Mouse (Mus musculus): ENCODE results near the gene Wdr62. TPM values are rescaled to one million over a fixed set of nuclear protein-coding genes. Genes with fewer than 3 reads are reported as not detected.
A peak's percentile ranks its signal among the peaks of the same experiment; 100 is the strongest.
"Not testable (repeated sequence)": the region's sequence is repeated elsewhere in the genome, so short reads cannot be mapped to it uniquely, and the experiment has no call there.

Gene Wdr62
- polyA plus RNA-seq, 2 experiments: 7.5 to 14.0 TPM

DNA sequence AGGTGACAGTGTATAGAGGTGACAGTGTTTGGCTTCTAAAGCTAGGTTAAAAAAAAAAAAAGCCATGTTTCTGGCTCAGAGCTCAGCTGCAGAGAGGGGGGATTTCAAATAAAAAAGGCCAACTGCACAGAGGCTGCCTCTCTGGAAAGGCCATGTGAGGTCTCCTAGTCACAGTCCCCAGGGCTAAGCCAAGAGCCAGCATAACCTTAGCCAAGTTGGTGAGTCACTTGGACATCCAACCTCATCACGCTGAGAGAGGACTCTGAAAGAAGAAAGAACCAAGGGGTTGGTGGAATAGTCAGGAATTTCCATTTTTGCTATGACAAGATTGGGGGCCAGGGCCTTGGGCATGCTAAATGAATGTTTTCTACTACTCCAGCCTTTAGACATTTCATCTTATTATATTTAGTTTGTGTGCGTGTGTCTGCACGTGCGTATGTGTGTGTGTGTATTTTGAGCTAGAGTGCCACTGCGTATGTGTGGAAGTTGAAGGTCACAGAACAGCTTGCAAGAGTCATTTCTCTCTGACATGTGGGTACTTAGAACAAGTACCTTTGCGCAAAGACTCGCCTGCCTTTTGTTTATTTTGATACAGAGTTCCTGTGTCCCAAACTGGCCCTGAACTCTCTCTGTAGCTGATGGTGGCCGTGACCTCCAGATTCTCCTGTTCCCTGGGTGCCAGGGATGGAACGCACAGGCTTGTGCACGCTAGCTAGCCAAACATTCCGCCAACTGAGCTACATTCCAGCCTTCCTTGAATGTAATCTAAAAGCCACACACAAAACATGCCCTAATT lies 77.1 kb downstream of the Wdr62 start:
- Histone ChIP-seq H3K9ac (replicated peaks) (no peak overlapping the region), H3K4me3 (ENCODE audit: insufficient read depth in 1 of 2, low read depth in 2 of 2, low read length in 2 of 2) (no peak overlapping the region), H3K4me1 (replicated peaks; ENCODE audit: control insufficient read depth in 2 of 2, insufficient read depth in 2 of 2, low read length in 1 of 2) (peaks cover 0 to 6% of the 10 kb centered on the region in 2 experiments; a peak in 2 of 4 replicates), H3K27me3 (ENCODE audit: control insufficient read depth, insufficient read depth, low read length) (no peaks in the 10 kb centered on the region), H3K4me2 (ENCODE audit: low read depth) (no peak overlapping the region), H3K9me3 (ENCODE audit: control insufficient read depth, low read length) (no peaks in the 10 kb centered on the region), H3K36me3 (replicated peaks; ENCODE audit: control insufficient read depth, insufficient read depth, low read depth) (no peaks in the 10 kb centered on the region), H3K27ac (no peak overlapping the region)
- TF ChIP-seq EP300 (IDR thresholded peaks at IDR 0.05; ENCODE audit: low read depth) (no peak), CTCF (IDR thresholded peaks at IDR 0.05; ENCODE audit: low read depth) (no peak)
- WGBS (ENCODE audit: insufficient replicate concordance): 73% methylated on average over 11 of the region's 11 CpGs
- DNase-seq (ENCODE audit: low read depth in 3 of 3, low spot score in 3 of 3): no peak
- ATAC-seq (ENCODE audit: insufficient read depth): no peak

- H3K4me1 ChIP-seq (replicated peaks; ENCODE audit: control insufficient read depth in 2 of 2, insufficient read depth in 2 of 2, low read length in 1 of 2): peaks cover 0 to 12% of the 10 kb centered on the region in 2 experiments; a peak in 2 of 4 replicates
- not testable (repeated sequence) for H3K9me3 ChIP-seq (ENCODE audit: control insufficient read depth, low read length); H3K4me3 ChIP-seq (ENCODE audit: insufficient read depth in 1 of 2, low read depth in 2 of 2, low read length in 2 of 2); H3K4me2 ChIP-seq (ENCODE audit: low read depth); H3K27ac ChIP-seq; H3K36me3 ChIP-seq (replicated peaks; ENCODE audit: control insufficient read depth, insufficient read depth, low read depth); H3K27me3 ChIP-seq (ENCODE audit: control insufficient read depth, insufficient read depth, low read length); ATAC-seq (ENCODE audit: insufficient read depth); H3K9ac ChIP-seq (replicated peaks); DNase-seq (ENCODE audit: low read depth in 3 of 3, low spot score in 3 of 3)
- 72% methylated on average over 5 of the region's 5 CpGs for WGBS (ENCODE audit: insufficient replicate concordance)
Observed at GRCm38 (mm10) chr7:30200661-30201060, 79.6 kb downstream of the Wdr62 start.

DNA sequence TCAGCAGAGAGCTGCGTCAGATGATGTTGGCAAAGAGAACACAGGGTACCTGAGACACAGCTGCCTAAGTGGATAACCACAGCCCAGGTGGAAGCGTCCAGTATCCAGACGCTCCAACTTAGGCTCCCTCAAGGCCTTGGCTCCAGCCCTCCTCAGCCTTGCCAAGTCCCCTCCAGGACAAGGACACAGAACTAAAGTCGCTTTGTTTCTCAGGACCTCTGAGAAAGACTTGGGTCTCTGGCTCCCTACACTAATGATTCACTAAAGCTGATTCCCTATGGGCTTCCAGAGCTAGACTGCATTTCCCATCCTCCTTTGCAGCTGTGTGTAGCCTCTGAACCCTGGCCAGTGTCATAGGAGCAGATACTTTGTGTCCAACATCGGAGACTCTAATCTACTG lies 80.0 kb downstream of the Wdr62 start:
- no peak for ATAC-seq (ENCODE audit: insufficient read depth)
- no peak overlapping the region for H3K4me2 ChIP-seq (ENCODE audit: low read depth)
- H3K27ac ChIP-seq: no peak overlapping the region
- DNase-seq (ENCODE audit: low read depth in 3 of 3, low spot score in 3 of 3): no peak
- no peak overlapping the region for H3K9ac ChIP-seq (replicated peaks)
- no peaks in the 10 kb centered on the region for H3K27me3 ChIP-seq (ENCODE audit: control insufficient read depth, insufficient read depth, low read length)
- peaks cover 2 to 16% of the 10 kb centered on the region in 2 experiments for H3K4me1 ChIP-seq (replicated peaks; ENCODE audit: control insufficient read depth in 2 of 2, insufficient read depth in 2 of 2, low read length in 1 of 2)
- no peak overlapping the region for H3K4me3 ChIP-seq (ENCODE audit: insufficient read depth in 1 of 2, low read depth in 2 of 2, low read length in 2 of 2)
- WGBS (ENCODE audit: insufficient replicate concordance): 71% methylated on average over 5 of the region's 5 CpGs
- H3K9me3 ChIP-seq (ENCODE audit: control insufficient read depth, low read length): no peaks in the 10 kb centered on the region
- no peaks in the 10 kb centered on the region for H3K36me3 ChIP-seq (replicated peaks; ENCODE audit: control insufficient read depth, insufficient read depth, low read depth)
- no peak for TF ChIP-seq EP300 (IDR thresholded peaks at IDR 0.05; ENCODE audit: low read depth)
- no peak for TF ChIP-seq CTCF (IDR thresholded peaks at IDR 0.05; ENCODE audit: low read depth)

- ATAC-seq (ENCODE audit: insufficient read depth) (no peak), DNase-seq (ENCODE audit: low read depth in 3 of 3, low spot score in 3 of 3) (no peak)
- Histone ChIP-seq H3K4me2 (ENCODE audit: low read depth) (no peak overlapping the region), H3K27me3 (ENCODE audit: control insufficient read depth, insufficient read depth, low read length) (no peaks in the 10 kb centered on the region), H3K9ac (replicated peaks) (no peak overlapping the region), H3K9me3 (ENCODE audit: control insufficient read depth, low read length) (no peaks in the 10 kb centered on the region), H3K27ac (no peak overlapping the region), H3K4me1 (replicated peaks; ENCODE audit: control insufficient read depth in 2 of 2, insufficient read depth in 2 of 2, low read length in 1 of 2) (peaks cover 3 to 15% of the 10 kb centered on the region in 2 experiments), H3K36me3 (replicated peaks; ENCODE audit: control insufficient read depth, insufficient read depth, low read depth) (no peaks in the 10 kb centered on the region), H3K4me3 (ENCODE audit: insufficient read depth in 1 of 2, low read depth in 2 of 2, low read length in 2 of 2) (no peak overlapping the region)
- WGBS (ENCODE audit: insufficient replicate concordance): 70% methylated on average over 18 of the region's 18 CpGs
- no peak for TF ChIP-seq CTCF (IDR thresholded peaks at IDR 0.05; ENCODE audit: low read depth)
- no peak for TF ChIP-seq EP300 (IDR thresholded peaks at IDR 0.05; ENCODE audit: low read depth)
Observed at GRCm38 (mm10) chr7:30199498-30200139, 80.6 kb downstream of the Wdr62 start.

DNA sequence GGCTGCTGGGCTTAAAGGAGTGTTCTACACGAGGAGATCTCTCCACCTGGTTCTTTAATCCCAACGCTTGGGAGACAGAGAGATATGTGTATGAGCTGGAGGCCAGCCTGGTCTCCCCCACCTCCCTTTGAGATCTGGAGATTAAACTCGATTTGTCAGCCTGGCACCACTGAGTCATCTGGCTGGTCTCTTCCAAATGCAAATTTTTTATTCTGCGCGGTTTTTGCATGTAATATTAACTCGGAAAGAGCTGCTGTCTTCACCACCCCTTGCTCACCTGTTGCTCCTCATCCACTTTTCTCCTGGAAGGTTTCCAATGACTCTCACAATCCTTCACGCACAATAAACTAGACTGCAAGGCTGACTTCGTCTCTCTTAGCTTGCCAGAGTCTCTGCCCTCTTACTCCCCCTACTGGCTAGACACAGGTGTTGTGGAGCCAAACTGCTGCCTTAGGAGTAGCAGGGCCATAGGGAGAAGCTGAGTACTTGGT lies 81.7 kb downstream of the Wdr62 start, which contains the start of gene Capns1:
Gene Capns1, minus strand, starts transcription at position 331 of the 491 bp plus-strand sequence.
- H3K36me3 ChIP-seq (replicated peaks; ENCODE audit: control insufficient read depth, insufficient read depth, low read depth): no peaks in the 10 kb centered on the region
- peaks cover 4 to 13% of the 10 kb centered on the region in 2 experiments for H3K4me1 ChIP-seq (replicated peaks; ENCODE audit: control insufficient read depth in 2 of 2, insufficient read depth in 2 of 2, low read length in 1 of 2)
- H3K27me3 ChIP-seq (ENCODE audit: control insufficient read depth, insufficient read depth, low read length): no peaks in the 10 kb centered on the region
- H3K9me3 ChIP-seq (ENCODE audit: control insufficient read depth, low read length): no peaks in the 10 kb centered on the region
- ATAC-seq (ENCODE audit: insufficient read depth) (no peak), DNase-seq (ENCODE audit: low read depth in 3 of 3, low spot score in 3 of 3) (peak; percentile 67 to 70 (median 67))
- no peak within 1 kb of the TSS for H3K4me3 ChIP-seq (ENCODE audit: insufficient read depth in 1 of 2, low read depth in 2 of 2, low read length in 2 of 2)
- H3K4me2 ChIP-seq (ENCODE audit: low read depth): peak within 1 kb of the TSS; percentile 28; the same call in 1 of the 2 replicates
- peak; percentile 96 for TF ChIP-seq CTCF (IDR thresholded peaks at IDR 0.05; ENCODE audit: low read depth)
- TF ChIP-seq EP300 (IDR thresholded peaks at IDR 0.05; ENCODE audit: low read depth): no peak
- no peak within 1 kb of the TSS for H3K27ac ChIP-seq
- H3K9ac ChIP-seq (replicated peaks): no peak within 1 kb of the TSS
- 3% methylated on average over 8 of the region's 8 CpGs for WGBS (ENCODE audit: insufficient replicate concordance)
